ENCODE assay signal across 8 mouse cellular contexts in genomic region chr17:15372931-15373652, GRCm38 (mm10). TPM values are rescaled to one million over a fixed set of nuclear protein-coding genes. Genes with fewer than 3 reads are reported as not detected.
A peak's percentile ranks its signal among the peaks of the same experiment; 100 is the strongest.
DNase-seq lines count a peak whose midpoint lies in the region; ATAC-seq and TF ChIP-seq lines count a peak whose summit lies in the region.

No protein-coding gene starts in this region.

- peaks cover 82% of the 10 kb centered on the region for H3K27me3 ChIP-seq in E14TG2a.4 (ENCODE audit: insufficient read depth, low read length)
- peaks cover 55% of the 10 kb centered on the region for H3K27me3 ChIP-seq in embryonic facial prominence, embryonic 14.5 days (replicated peaks; ENCODE audit: control insufficient read depth, insufficient read depth, low read length)
- peaks cover 64% of the 10 kb centered on the region for H3K27me3 ChIP-seq in hindbrain, embryonic 10.5 days (ENCODE audit: insufficient read depth, poor library complexity, severe bottlenecking)
- H3K27me3 ChIP-seq in lung, embryonic 16.5 days (ENCODE audit: control insufficient read depth, insufficient read depth, low read depth, low read length) = peaks cover 34% of the 10 kb centered on the region

- 56% methylated on average over 15 of the region's 15 CpGs for WGBS in embryonic facial prominence, embryonic 14.5 days
- 52% methylated on average over 15 of the region's 15 CpGs for WGBS in hindbrain, embryonic 10.5 days
- 67% methylated on average over 15 of the region's 15 CpGs for WGBS in lung, embryonic 16.5 days

- no peak for DNase-seq in embryonic facial prominence, embryonic 14.5 days (ENCODE audit: low spot score)
- DNase-seq in hindbrain, embryonic 10.5 days (ENCODE audit: low spot score) = no peak
- no peak for DNase-seq in left cerebral cortex, postnatal 36 days (ENCODE audit: low spot score in 2 of 2)
- no peak for DNase-seq in cerebellum, adult 8-10 months
- DNase-seq in cerebellum, adult 11-12 months = no peak

- H3K9me3 ChIP-seq in E14TG2a.4 (ENCODE audit: low read length) = no peaks in the 10 kb centered on the region
- H3K9me3 ChIP-seq in embryonic facial prominence, embryonic 14.5 days (ENCODE audit: control insufficient read depth, low read length) = no peaks in the 10 kb centered on the region
- no peaks in the 10 kb centered on the region for H3K9me3 ChIP-seq in hindbrain, embryonic 10.5 days
- H3K9me3 ChIP-seq in lung, embryonic 16.5 days (ENCODE audit: control insufficient read depth, low read length) = no peaks in the 10 kb centered on the region

- peak overlapping the region; percentile 99; the same call in 1 of the 2 replicates for H3K4me2 ChIP-seq in embryonic facial prominence, embryonic 14.5 days (ENCODE audit: low read depth, low read length)
- peak overlapping the region; percentile 76 for H3K4me2 ChIP-seq in lung, embryonic 16.5 days (ENCODE audit: low read depth, low read length)

- no peak for TF ChIP-seq CTCF in E14TG2a.4 (conservative IDR thresholded peaks at IDR 0.05; ENCODE audit: low read length)

- H3K9ac ChIP-seq in embryonic facial prominence, embryonic 14.5 days (ENCODE audit: low read depth, low read length) = no peak overlapping the region
- no peak overlapping the region for H3K9ac ChIP-seq in lung, embryonic 16.5 days (ENCODE audit: low read length)

- H3K4me1 ChIP-seq in E14TG2a.4 (replicated peaks; ENCODE audit: low read depth, low read length) = peaks cover 72% of the 10 kb centered on the region
- peaks cover 8% of the 10 kb centered on the region for H3K4me1 ChIP-seq in embryonic facial prominence, embryonic 14.5 days (ENCODE audit: control insufficient read depth, insufficient read depth, low read length)
- H3K4me1 ChIP-seq in hindbrain, embryonic 10.5 days (replicated peaks) = peaks cover 91% of the 10 kb centered on the region
- H3K4me1 ChIP-seq in lung, embryonic 16.5 days (replicated peaks; ENCODE audit: control insufficient read depth, insufficient read depth, low read length) = peaks cover 10% of the 10 kb centered on the region

- no peak overlapping the region for H3K27ac ChIP-seq in embryonic facial prominence, embryonic 14.5 days (replicated peaks; ENCODE audit: low read depth, low read length)
- H3K27ac ChIP-seq in hindbrain, embryonic 10.5 days = peak overlapping the region; percentile 98
- H3K27ac ChIP-seq in lung, embryonic 16.5 days (ENCODE audit: low read length) = peak overlapping the region; percentile 67

- peaks cover 45% of the 10 kb centered on the region for H3K36me3 ChIP-seq in E14TG2a.4 (ENCODE audit: insufficient read depth, low read length)
- no peaks in the 10 kb centered on the region for H3K36me3 ChIP-seq in embryonic facial prominence, embryonic 14.5 days (ENCODE audit: control insufficient read depth, insufficient read depth, low read length)
- peaks cover 58% of the 10 kb centered on the region for H3K36me3 ChIP-seq in hindbrain, embryonic 10.5 days
- H3K36me3 ChIP-seq in lung, embryonic 16.5 days (ENCODE audit: control insufficient read depth, insufficient read depth, low read length) = no peaks in the 10 kb centered on the region

- ATAC-seq in embryonic facial prominence, embryonic 14.5 days (ENCODE audit: low read depth) = no peak
- ATAC-seq in lung, embryonic 16.5 days (ENCODE audit: low read depth) = peak; percentile 37
- no peak for ATAC-seq in erythroid progenitor cell, adult 5-6 weeks (replicated peaks; ENCODE audit: low FRiP score, poor library complexity, severe bottlenecking)

- 0 out of 2 replicates have a peak overlapping the region, but pooled peaks have one; percentile 3 for H3K4me3 ChIP-seq in E14TG2a.4 (replicated peaks; ENCODE audit: low read length)
- peak overlapping the region; percentile 59; the same call in 1 of the 2 replicates for H3K4me3 ChIP-seq in embryonic facial prominence, embryonic 14.5 days (ENCODE audit: low read depth, low read length)
- H3K4me3 ChIP-seq in hindbrain, embryonic 10.5 days = peak overlapping the region; percentile 82
- H3K4me3 ChIP-seq in lung, embryonic 16.5 days (ENCODE audit: low read length) = no peak overlapping the region; the same call in 1 of the 2 replicates

- intact Hi-C loops in left cerebral cortex, postnatal 36 days (cut with DNase I) = no loop called here

RNA-seq across cellular contexts. Expression of gene Dll1, which starts 3.6 kb away (rescaled TPM):
- 8.4 and 8.7 TPM in 2 replicates for polyA plus RNA-seq in embryonic facial prominence, embryonic 14.5 days (2014; fragmentation: Nextera tagmentation; extraction: Ambion mirVana)
- polyA plus RNA-seq in hindbrain, embryonic 10.5 days (2016; fragmentation: Nextera tagmentation; extraction: Ambion mirVana) = 67.6 and 90.9 TPM in 2 replicates
- polyA plus RNA-seq in lung, embryonic 16.5 days (2015; fragmentation: Nextera tagmentation; extraction: Ambion mirVana) = 4.4 and 7.1 TPM in 2 replicates
- 1 to 10 TPM; 4.8 to 5.3 TPM for total RNA-seq in left cerebral cortex, postnatal 36 days (2021)
- total RNA-seq in erythroid progenitor cell, adult 5-6 weeks (2015; ENCODE audit: low replicate concordance) = not detected in 2 replicates
- not detected in 2 replicates for total RNA-seq in erythroid progenitor cell, adult 5-6 weeks (2017; ENCODE audit: low replicate concordance)

RNA-seq across cellular contexts. Expression of gene Fam120b, which starts 22.9 kb away (rescaled TPM):
- 23.1 and 24.7 TPM in 2 replicates for polyA plus RNA-seq in embryonic facial prominence, embryonic 14.5 days (2014; fragmentation: Nextera tagmentation; extraction: Ambion mirVana)
- polyA plus RNA-seq in hindbrain, embryonic 10.5 days (2016; fragmentation: Nextera tagmentation; extraction: Ambion mirVana) = 28.0 and 30.7 TPM in 2 replicates
- 26.1 and 27.4 TPM in 2 replicates for polyA plus RNA-seq in lung, embryonic 16.5 days (2015; fragmentation: Nextera tagmentation; extraction: Ambion mirVana)
- 10 to 100 TPM; 36.4 to 47.7 TPM for total RNA-seq in left cerebral cortex, postnatal 36 days (2021)
- 0.36 and 2.9 TPM in 2 replicates for total RNA-seq in erythroid progenitor cell, adult 5-6 weeks (2015; ENCODE audit: low replicate concordance)
- 2.8 and 5.9 TPM in 2 replicates for total RNA-seq in erythroid progenitor cell, adult 5-6 weeks (2017; ENCODE audit: low replicate concordance)
